Mouse (Mus musculus) C2C12 (cell line): ENCODE measurements around the gene Cald1.

Experiments
- CTCF ChIP-seq: IDR thresholded peaks from one replicate; pipeline ENCODE4 v1.5.1; 2011; ENCODE audit not compliant: control insufficient read depth, insufficient read depth, insufficient read length
- MAX ChIP-seq: IDR thresholded peaks from one replicate; pipeline ENCODE4 v1.6.1; 2011; ENCODE audit warnings: mild to moderate bottlenecking, control low read depth
- MYOG ChIP-seq: IDR thresholded peaks from one replicate; pipeline ENCODE4 v1.6.1; 2011; ENCODE audit not compliant: control insufficient read depth, insufficient read length; ENCODE audit errors: extremely low read depth
- USF1 ChIP-seq: IDR thresholded peaks from one replicate; pipeline ENCODE4 v1.6.1; 2011; ENCODE audit warnings: low read depth, mild to moderate bottlenecking, control low read depth, moderate library complexity

DNA sequence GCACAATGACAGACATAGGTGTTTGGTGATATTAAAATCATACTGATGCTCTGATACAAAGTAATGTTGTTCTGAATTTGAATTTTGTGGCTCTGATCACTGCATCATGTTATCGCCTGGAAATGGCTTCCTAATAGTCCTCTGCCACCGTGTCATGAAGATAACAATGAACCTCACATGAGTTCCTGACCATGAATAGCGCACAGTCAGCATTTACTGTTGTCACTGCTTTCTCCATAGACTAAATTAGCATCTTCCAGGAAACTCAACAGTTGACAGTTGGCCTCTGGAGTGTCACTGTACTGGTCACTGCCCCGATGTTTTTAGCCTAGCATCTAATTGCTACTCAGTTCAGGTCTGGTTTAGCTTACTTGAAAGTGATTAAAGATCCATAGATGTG is 95.8 kb downstream of the Cald1 start:
- no peak for TF ChIP-seq MAX
- no peak for TF ChIP-seq CTCF
- no peak for TF ChIP-seq MYOG
- no peak for TF ChIP-seq USF1
